Mouse (Mus musculus) liver, adult 2 months (tissue): Measurements from ENCODE around the gene N4bp2.
"Not testable (repeated sequence)": the region's sequence is repeated elsewhere in the genome, so short reads cannot be mapped to it uniquely, and the experiment has no call there.

Source experiments
- CTCF ChIP-seq: fragments of 200-500 bp; IDR thresholded peaks from 2 replicates; pipeline ENCODE4 v1.5.1; 2011; ENCODE audit warnings: low read depth, low read length, control low read depth
- POLR2A ChIP-seq: fragments of 200-500 bp; IDR thresholded peaks from 2 replicates; pipeline ENCODE4 v1.6.1; 2011; ENCODE audit warnings: low read length, control low read depth; ENCODE audit not compliant: insufficient read depth; ENCODE audit errors: extremely low read depth

GRCm38 (mm10) chr5:65778986-65779385 is 15.7 kb downstream of the N4bp2 start:
- not testable (repeated sequence) for TF ChIP-seq CTCF, POLR2A
